Mouse (Mus musculus): Measurements from ENCODE around the gene Ano6. TPM values are rescaled to one million over a fixed set of nuclear protein-coding genes. Genes with fewer than 3 reads are reported as not detected.

Ano6 gene
- polyA plus RNA-seq, 1 experiment from 2014 or later = 28.3 TPM

GRCm38 (mm10) chr15:95874726-95875125 is 84.1 kb downstream of the Ano6 start:
- Histone ChIP-seq H3K36me3 (ENCODE audit: control insufficient read depth, insufficient read depth, low read length) (no peaks in the 10 kb centered on the region), H3K4me2 (no peak overlapping the region), H3K4me3 (ENCODE audit: low read depth, low read length) (no peak overlapping the region), H3K4me1 (replicated peaks; ENCODE audit: control insufficient read depth, insufficient read depth, low read length) (peaks cover 11% of the 10 kb centered on the region), H3K27me3 (replicated peaks; ENCODE audit: control insufficient read depth, insufficient read depth, low read length) (no peaks in the 10 kb centered on the region), H3K9ac (ENCODE audit: low read depth, low read length) (no peak overlapping the region), H3K9me3 (ENCODE audit: control insufficient read depth, low read length) (no peaks in the 10 kb centered on the region), H3K27ac (ENCODE audit: low read depth, low read length) (no peak overlapping the region)
- DNase-seq (ENCODE audit: low spot score) (no peak), ATAC-seq (replicated peaks; ENCODE audit: low FRiP score) (no peak)
- 71% methylated on average over 8 of the region's 8 CpGs for WGBS

GRCm38 (mm10) chr15:95875898-95876297 is 85.3 kb downstream of the Ano6 start:
- Histone ChIP-seq H3K4me2 (no peak overlapping the region), H3K27ac (ENCODE audit: low read depth, low read length) (no peak overlapping the region), H3K4me1 (replicated peaks; ENCODE audit: control insufficient read depth, insufficient read depth, low read length) (peaks cover 22% of the 10 kb centered on the region), H3K9ac (ENCODE audit: low read depth, low read length) (no peak overlapping the region), H3K9me3 (ENCODE audit: control insufficient read depth, low read length) (no peaks in the 10 kb centered on the region), H3K27me3 (replicated peaks; ENCODE audit: control insufficient read depth, insufficient read depth, low read length) (no peaks in the 10 kb centered on the region), H3K4me3 (ENCODE audit: low read depth, low read length) (no peak overlapping the region), H3K36me3 (ENCODE audit: control insufficient read depth, insufficient read depth, low read length) (no peaks in the 10 kb centered on the region)
- no peak for DNase-seq (ENCODE audit: low spot score)
- ATAC-seq (replicated peaks; ENCODE audit: low FRiP score) = no peak
- 87% methylated on average over 10 of the region's 10 CpGs for WGBS

- H3K9ac ChIP-seq (ENCODE audit: low read depth, low read length) = no peak overlapping the region
- H3K27ac ChIP-seq (ENCODE audit: low read depth, low read length) = peak overlapping the region; percentile 57; the same call in 1 of the 2 replicates
- no peaks in the 10 kb centered on the region for H3K9me3 ChIP-seq (ENCODE audit: control insufficient read depth, low read length)
- ATAC-seq (replicated peaks; ENCODE audit: low FRiP score) (peak; percentile 18; the same call in 1 of the 2 replicates), DNase-seq (ENCODE audit: low spot score) (no peak)
- H3K4me3 ChIP-seq (ENCODE audit: low read depth, low read length) = no peak overlapping the region
- H3K4me1 ChIP-seq (replicated peaks; ENCODE audit: control insufficient read depth, insufficient read depth, low read length) = peaks cover 50% of the 10 kb centered on the region
- H3K36me3 ChIP-seq (ENCODE audit: control insufficient read depth, insufficient read depth, low read length) = no peaks in the 10 kb centered on the region
- 13% methylated on average over 10 of the region's 10 CpGs for WGBS
- no peaks in the 10 kb centered on the region for H3K27me3 ChIP-seq (replicated peaks; ENCODE audit: control insufficient read depth, insufficient read depth, low read length)
- peak overlapping the region; percentile 48 for H3K4me2 ChIP-seq
Measured at GRCm38 (mm10) chr15:95880616-95881151, 90.0 kb downstream of the Ano6 start.

GRCm38 (mm10) chr15:95882436-95882835 is 91.8 kb downstream of the Ano6 start:
- Histone ChIP-seq H3K4me1 (replicated peaks; ENCODE audit: control insufficient read depth, insufficient read depth, low read length) (peaks cover 67% of the 10 kb centered on the region), H3K27me3 (replicated peaks; ENCODE audit: control insufficient read depth, insufficient read depth, low read length) (no peaks in the 10 kb centered on the region), H3K9me3 (ENCODE audit: control insufficient read depth, low read length) (no peaks in the 10 kb centered on the region), H3K36me3 (ENCODE audit: control insufficient read depth, insufficient read depth, low read length) (no peaks in the 10 kb centered on the region), H3K27ac (ENCODE audit: low read depth, low read length) (peak overlapping the region; percentile 77; the same call in 1 of the 2 replicates), H3K9ac (ENCODE audit: low read depth, low read length) (no peak overlapping the region), H3K4me2 (no peak overlapping the region), H3K4me3 (ENCODE audit: low read depth, low read length) (no peak overlapping the region)
- no peak for ATAC-seq (replicated peaks; ENCODE audit: low FRiP score)
- no peak for DNase-seq (ENCODE audit: low spot score)
- 88% methylated on average over 4 of the region's 4 CpGs for WGBS

GRCm38 (mm10) chr15:95883559-95883958 is 92.9 kb downstream of the Ano6 start:
- peak; percentile 45 for DNase-seq (ENCODE audit: low spot score)
- Histone ChIP-seq H3K4me2 (peak overlapping the region; percentile 30), H3K27me3 (replicated peaks; ENCODE audit: control insufficient read depth, insufficient read depth, low read length) (no peaks in the 10 kb centered on the region), H3K4me3 (ENCODE audit: low read depth, low read length) (no peak overlapping the region), H3K9ac (ENCODE audit: low read depth, low read length) (no peak overlapping the region), H3K36me3 (ENCODE audit: control insufficient read depth, insufficient read depth, low read length) (no peaks in the 10 kb centered on the region), H3K4me1 (replicated peaks; ENCODE audit: control insufficient read depth, insufficient read depth, low read length) (peaks cover 67% of the 10 kb centered on the region), H3K9me3 (ENCODE audit: control insufficient read depth, low read length) (no peaks in the 10 kb centered on the region), H3K27ac (ENCODE audit: low read depth, low read length) (peak overlapping the region; percentile 77)
- peak; percentile 95 for ATAC-seq (replicated peaks; ENCODE audit: low FRiP score)
- 20% methylated on average over 6 of the region's 6 CpGs for WGBS

- 81% methylated on average over 10 of the region's 10 CpGs for WGBS
- Histone ChIP-seq H3K4me2 (peak overlapping the region; percentile 20; the same call in 1 of the 2 replicates), H3K4me1 (replicated peaks; ENCODE audit: control insufficient read depth, insufficient read depth, low read length) (peaks cover 65% of the 10 kb centered on the region), H3K36me3 (ENCODE audit: control insufficient read depth, insufficient read depth, low read length) (no peaks in the 10 kb centered on the region; the same call in 1 of the 2 replicates), H3K4me3 (ENCODE audit: low read depth, low read length) (no peak overlapping the region), H3K27ac (ENCODE audit: low read depth, low read length) (peak overlapping the region; percentile 70), H3K9ac (ENCODE audit: low read depth, low read length) (no peak overlapping the region), H3K27me3 (replicated peaks; ENCODE audit: control insufficient read depth, insufficient read depth, low read length) (no peaks in the 10 kb centered on the region), H3K9me3 (ENCODE audit: control insufficient read depth, low read length) (no peaks in the 10 kb centered on the region)
- DNase-seq (ENCODE audit: low spot score) = no peak
- ATAC-seq (replicated peaks; ENCODE audit: low FRiP score) = no peak
Measured at GRCm38 (mm10) chr15:95884658-95885620, 94.3 kb downstream of the Ano6 start.

GRCm38 (mm10) chr15:95885953-95886820 is 95.5 kb downstream of the Ano6 start:
- Histone ChIP-seq H3K27ac (ENCODE audit: low read depth, low read length) (peak overlapping the region; percentile 64), H3K4me2 (no peak overlapping the region; the same call in 1 of the 2 replicates), H3K4me1 (replicated peaks; ENCODE audit: control insufficient read depth, insufficient read depth, low read length) (peaks cover 53% of the 10 kb centered on the region), H3K36me3 (ENCODE audit: control insufficient read depth, insufficient read depth, low read length) (no peaks in the 10 kb centered on the region; the same call in 1 of the 2 replicates), H3K9ac (ENCODE audit: low read depth, low read length) (0 out of 2 replicates have a peak overlapping the region, but pooled peaks have one; percentile 20), H3K27me3 (replicated peaks; ENCODE audit: control insufficient read depth, insufficient read depth, low read length) (no peaks in the 10 kb centered on the region), H3K4me3 (ENCODE audit: low read depth, low read length) (no peak overlapping the region), H3K9me3 (ENCODE audit: control insufficient read depth, low read length) (no peaks in the 10 kb centered on the region)
- 74% methylated on average over 18 of the region's 18 CpGs for WGBS
- no peak for DNase-seq (ENCODE audit: low spot score)
- ATAC-seq (replicated peaks; ENCODE audit: low FRiP score) = no peak

GRCm38 (mm10) chr15:95887365-95887764 is 96.7 kb downstream of the Ano6 start:
- peaks cover 45% of the 10 kb centered on the region for H3K4me1 ChIP-seq (replicated peaks; ENCODE audit: control insufficient read depth, insufficient read depth, low read length)
- DNase-seq (ENCODE audit: low spot score) (no peak), ATAC-seq (replicated peaks; ENCODE audit: low FRiP score) (no peak)
- H3K4me3 ChIP-seq (ENCODE audit: low read depth, low read length) = no peak overlapping the region
- no peak overlapping the region for H3K9ac ChIP-seq (ENCODE audit: low read depth, low read length)
- WGBS = 43% methylated on average over 5 of the region's 5 CpGs
- H3K9me3 ChIP-seq (ENCODE audit: control insufficient read depth, low read length) = no peaks in the 10 kb centered on the region
- H3K27me3 ChIP-seq (replicated peaks; ENCODE audit: control insufficient read depth, insufficient read depth, low read length) = no peaks in the 10 kb centered on the region
- no peaks in the 10 kb centered on the region; the same call in 1 of the 2 replicates for H3K36me3 ChIP-seq (ENCODE audit: control insufficient read depth, insufficient read depth, low read length)
- H3K27ac ChIP-seq (ENCODE audit: low read depth, low read length) = peak overlapping the region; percentile 65; the same call in 1 of the 2 replicates
- H3K4me2 ChIP-seq = no peak overlapping the region
